Mouse (Mus musculus) T-helper 2 cell (primary cell): ENCODE data around the gene Mbnl2.

Source experiments
- in situ Hi-C: fragments of 300-600 bp; cut with MboI, MseI; formaldehyde crosslinking; loops from one replicate; pipeline ENCODE4 v1.15.1; 2025; ENCODE audit warnings: high pct_unique_total_duplicates

Gene Mbnl2

GRCm38 (mm10) chr14:120295355-120296220 is 20.1 kb downstream of the Mbnl2 start:
- in situ Hi-C loops: loop anchor here (5.0 to 25.0 kb wide), 3 partner anchors 617 to 1358 kb away; partner anchors contain the start of genes Dnajc3, Dzip1 and Ipo5

- in situ Hi-C loops: loop anchor here (5.0 to 25.0 kb wide), 3 partner anchors 616 to 1359 kb away; partner anchors contain the start of genes Dnajc3, Dzip1 and Ipo5
These were observed 20.9 kb downstream of the Mbnl2 start for GRCm38 (mm10) chr14:120296231-120297006.

- in situ Hi-C loops: loop anchor here (5.0 to 25.0 kb wide), 3 partner anchors 615 to 1360 kb away; partner anchors contain the start of genes Dnajc3, Dzip1 and Ipo5
These were observed 21.8 kb downstream of the Mbnl2 start for GRCm38 (mm10) chr14:120297137-120297749.

- in situ Hi-C loops: loop anchor here (5.0 to 25.0 kb wide), 3 partner anchors 614 to 1361 kb away; partner anchors contain the start of genes Dnajc3, Dzip1 and Ipo5
These were observed 22.4 kb downstream of the Mbnl2 start for GRCm38 (mm10) chr14:120297833-120298232.

GRCm38 (mm10) chr14:120298439-120298838 is 23.0 kb downstream of the Mbnl2 start:
- in situ Hi-C loops: loop anchor here (5.0 to 25.0 kb wide), 3 partner anchors 614 to 1361 kb away; partner anchors contain the start of genes Dnajc3, Dzip1 and Ipo5

GRCm38 (mm10) chr14:120299716-120300115 is 24.2 kb downstream of the Mbnl2 start:
- in situ Hi-C loops: loop anchor here (5.0 to 25.0 kb wide), 4 partner anchors 613 to 1813 kb away; partner anchors contain the start of genes Dnajc3, Dzip1, Ipo5 and Tm9sf2

GRCm38 (mm10) chr14:120300191-120300590 is 24.7 kb downstream of the Mbnl2 start:
- in situ Hi-C loops: loop anchor here (25.0 kb wide), 1 partner anchor 1812 kb away; the partner anchor contains the start of gene Tm9sf2

- in situ Hi-C loops: loop anchor here (25.0 kb wide), 1 partner anchor 1811 kb away; the partner anchor contains the start of gene Tm9sf2
These were observed 25.3 kb downstream of the Mbnl2 start for GRCm38 (mm10) chr14:120300814-120301213.

GRCm38 (mm10) chr14:120302913-120303548 is 27.6 kb downstream of the Mbnl2 start:
- in situ Hi-C loops: loop anchor here (25.0 kb wide), 1 partner anchor 1809 kb away; the partner anchor contains the start of gene Tm9sf2

GRCm38 (mm10) chr14:120306229-120306628 is 30.8 kb downstream of the Mbnl2 start:
- in situ Hi-C loops: loop anchor here (25.0 kb wide), 1 partner anchor 1806 kb away; the partner anchor contains the start of gene Tm9sf2

GRCm38 (mm10) chr14:120307356-120307755 is 31.9 kb downstream of the Mbnl2 start:
- in situ Hi-C loops: loop anchor here (25.0 kb wide), 1 partner anchor 1805 kb away; the partner anchor contains the start of gene Tm9sf2

- in situ Hi-C loops: loop anchor here (25.0 kb wide), 1 partner anchor 1804 kb away; the partner anchor contains the start of gene Tm9sf2
These were observed 32.5 kb downstream of the Mbnl2 start for GRCm38 (mm10) chr14:120307963-120308362.

- in situ Hi-C loops: loop anchor here (25.0 kb wide), 1 partner anchor 1803 kb away; the partner anchor contains the start of gene Tm9sf2
These were observed 34.2 kb downstream of the Mbnl2 start for GRCm38 (mm10) chr14:120309691-120310090.

GRCm38 (mm10) chr14:120311330-120312097 is 36.0 kb downstream of the Mbnl2 start:
- in situ Hi-C loops: loop anchor here (25.0 kb wide), 1 partner anchor 1801 kb away; the partner anchor contains the start of gene Tm9sf2

- in situ Hi-C loops: loop anchor here (25.0 kb wide), 1 partner anchor 1799 kb away; the partner anchor contains the start of gene Tm9sf2
These were observed 37.4 kb downstream of the Mbnl2 start for GRCm38 (mm10) chr14:120312661-120313406.

GRCm38 (mm10) chr14:120313466-120313865 is 38.0 kb downstream of the Mbnl2 start:
- in situ Hi-C loops: loop anchor here (25.0 kb wide), 1 partner anchor 1799 kb away; the partner anchor contains the start of gene Tm9sf2

GRCm38 (mm10) chr14:120315721-120316120 is 40.3 kb downstream of the Mbnl2 start:
- in situ Hi-C loops: loop anchor here (25.0 kb wide), 1 partner anchor 1797 kb away; the partner anchor contains the start of gene Tm9sf2

- in situ Hi-C loops: loop anchor here (25.0 kb wide), 1 partner anchor 1794 kb away; the partner anchor contains the start of gene Tm9sf2
These were observed 43.0 kb downstream of the Mbnl2 start for GRCm38 (mm10) chr14:120318326-120318935.
